Mouse (Mus musculus) megakaryocyte-erythroid progenitor cell, adult 5-6 weeks (primary cell): Measurements from ENCODE around the gene Lum. TPM values are rescaled to one million over a fixed set of nuclear protein-coding genes. Genes with fewer than 3 reads are reported as not detected.

ENCODE experiments used
- ATAC-seq: replicated peaks from 2 replicates; pipeline ENCODE4 v1.8.0; 2016; ENCODE audit warnings: mild to moderate bottlenecking, inconsistent platforms; ENCODE audit not compliant: severe bottlenecking, poor library complexity, low FRiP score, low TSS enrichment
- total RNA-seq, 2 experiments: library from RNA; stranded (forward) in 1 of 2; stranded (reverse) in 1 of 2; fragments of 200-1000, 215-1000 nt in 1 of 2; fragments of >200 nt in 1 of 2; fragmentation: Nextera tagmentation in 1 of 2; gene quantifications; 2 replicates each; pipeline ENCODE4 v1.2.3; 2014 to 2017

Gene Lum
- total RNA-seq (2014; fragmentation: Nextera tagmentation), result not detected in 2 replicates
- not detected in 2 replicates for total RNA-seq (2017)

DNA sequence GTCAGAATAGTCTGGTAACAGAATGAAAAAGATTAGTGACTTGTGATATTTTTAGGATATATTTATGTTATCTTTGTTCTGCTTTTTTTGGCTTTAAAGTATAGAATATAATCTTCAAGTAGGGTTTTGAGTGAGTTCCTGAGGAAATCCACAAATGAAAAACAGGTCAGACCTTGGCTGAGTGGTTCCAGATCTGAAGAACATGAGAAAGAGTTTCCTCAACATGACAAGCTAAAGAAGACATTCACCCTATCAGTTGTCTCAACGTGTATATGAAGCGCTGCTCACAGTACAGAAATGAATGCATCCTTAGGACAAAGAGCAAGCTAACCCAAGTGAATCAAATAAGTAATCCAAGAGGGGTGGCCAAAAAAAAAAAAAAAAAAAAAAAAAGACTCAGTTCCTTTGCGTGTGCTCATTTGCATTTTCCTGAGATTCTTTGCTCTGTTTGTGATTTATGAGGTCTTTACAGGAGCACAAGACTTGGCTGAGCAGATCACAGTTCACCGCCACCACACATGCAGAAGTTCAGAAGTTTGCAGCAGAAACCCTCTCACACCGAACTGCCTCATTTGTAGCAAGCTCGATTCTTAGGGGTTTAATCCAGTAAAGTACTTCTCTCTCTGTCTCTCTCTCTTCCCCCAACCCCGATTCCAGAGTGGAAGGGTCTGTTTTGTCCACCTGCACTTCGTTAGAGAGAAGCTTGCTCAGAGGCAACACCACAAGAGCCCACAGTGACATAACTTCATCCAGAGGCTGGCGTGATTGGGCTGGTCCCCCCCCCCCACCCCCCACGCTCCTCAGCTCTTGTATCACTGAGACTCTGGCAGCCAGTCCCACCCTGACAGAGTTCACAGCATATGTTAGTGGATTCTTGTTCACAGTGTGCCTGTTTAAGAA lies at the start of gene Lum:
Gene Lum (plus strand): TSS at position 172 of the 900 bp plus-strand sequence.
- no peak for ATAC-seq

DNA sequence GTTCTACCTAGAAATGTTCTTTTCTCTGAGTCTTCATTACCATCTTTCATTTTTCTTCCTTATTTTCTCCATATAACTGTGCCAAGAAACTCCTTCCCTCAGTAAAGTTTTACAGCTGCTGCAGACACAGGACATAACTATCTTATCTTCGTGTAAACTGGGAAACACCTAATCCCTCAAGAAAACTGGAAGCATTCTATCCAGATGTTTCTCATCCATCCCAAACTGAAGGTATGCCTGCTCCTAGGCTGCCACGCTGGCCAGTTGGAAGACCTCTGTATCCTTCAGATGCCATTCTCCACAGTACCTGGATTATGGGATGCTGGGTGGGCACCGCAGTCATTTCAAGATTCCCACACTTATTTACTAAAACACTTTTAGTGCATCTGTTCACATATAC lies 41.6 kb upstream of the Lum start:
- no peak for ATAC-seq

GRCm38 (mm10) chr10:97535697-97536096 lies 29.2 kb upstream of the Lum start:
- ATAC-seq, result no peak

DNA sequence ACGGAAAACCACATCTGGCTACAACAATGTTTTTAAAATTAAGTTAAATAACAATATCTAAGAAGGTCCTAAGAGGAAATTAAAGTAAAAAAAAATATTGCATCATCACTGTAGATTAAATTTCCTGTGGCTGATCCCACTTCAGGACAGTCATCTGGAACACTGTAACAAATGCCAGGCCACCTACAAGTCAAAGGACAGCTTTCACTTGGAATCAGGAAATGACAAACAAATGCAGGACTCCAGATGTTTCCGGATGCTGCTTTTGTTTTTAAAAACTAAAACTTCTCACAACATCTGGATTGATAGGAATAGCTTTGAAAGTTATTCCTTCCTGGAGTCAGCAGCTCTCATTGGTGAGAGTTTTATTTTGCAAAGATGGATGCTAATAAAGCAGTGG lies 28.0 kb upstream of the Lum start:
- no peak for ATAC-seq

DNA sequence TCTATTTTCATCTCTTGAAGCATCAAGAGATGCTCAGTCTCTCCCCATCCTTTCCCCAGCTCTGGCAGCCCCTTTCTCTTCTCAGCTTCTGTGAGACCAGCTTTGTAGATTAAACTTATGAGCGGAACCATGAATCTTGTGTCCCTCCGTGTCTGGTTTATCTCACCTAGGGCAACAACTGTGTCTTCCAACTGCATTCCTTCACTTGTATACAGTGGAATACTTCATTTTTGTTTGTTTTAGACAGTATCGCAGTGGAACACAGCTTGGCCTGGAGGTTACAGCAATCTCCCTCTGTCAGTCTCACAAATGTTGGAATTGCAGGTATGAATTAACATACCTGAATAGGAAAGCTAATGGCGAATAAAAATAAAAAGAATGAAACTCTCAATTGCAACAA lies 26.7 kb upstream of the Lum start:
- no peak for ATAC-seq

- ATAC-seq, result no peak
Observed at GRCm38 (mm10) chr10:97547740-97548139, 17.2 kb upstream of the Lum start.

DNA sequence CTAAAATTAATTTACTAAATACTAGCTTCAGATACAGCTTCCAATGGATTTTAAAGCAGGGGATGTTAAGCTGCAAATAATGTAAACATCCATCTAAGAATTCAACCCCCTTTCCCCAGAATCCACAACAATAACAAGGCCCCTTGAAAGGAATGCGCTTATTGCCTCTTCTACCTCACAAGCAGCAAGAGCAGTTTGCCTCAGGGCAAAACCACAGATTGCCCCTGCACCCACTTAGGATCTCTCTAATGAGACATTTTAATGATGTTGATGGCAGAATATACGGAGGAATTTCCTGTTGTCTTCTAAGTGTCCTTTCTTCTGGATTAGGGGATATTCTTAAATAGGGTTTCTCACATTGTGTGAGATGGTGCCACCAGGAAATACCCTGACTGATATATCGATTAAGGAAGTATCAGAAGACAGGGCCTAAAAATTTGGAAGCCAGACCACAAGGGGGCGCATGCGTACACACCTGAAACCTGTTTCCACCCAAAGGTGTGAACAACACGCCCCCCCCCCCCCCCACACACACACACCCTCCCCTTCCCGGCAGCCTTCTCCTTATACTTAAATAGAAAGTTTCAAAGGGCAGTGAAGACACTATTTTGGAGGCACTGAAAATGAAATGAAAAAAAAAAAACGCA lies 2.7 kb downstream of the Lum start:
- ATAC-seq, result no peak

DNA sequence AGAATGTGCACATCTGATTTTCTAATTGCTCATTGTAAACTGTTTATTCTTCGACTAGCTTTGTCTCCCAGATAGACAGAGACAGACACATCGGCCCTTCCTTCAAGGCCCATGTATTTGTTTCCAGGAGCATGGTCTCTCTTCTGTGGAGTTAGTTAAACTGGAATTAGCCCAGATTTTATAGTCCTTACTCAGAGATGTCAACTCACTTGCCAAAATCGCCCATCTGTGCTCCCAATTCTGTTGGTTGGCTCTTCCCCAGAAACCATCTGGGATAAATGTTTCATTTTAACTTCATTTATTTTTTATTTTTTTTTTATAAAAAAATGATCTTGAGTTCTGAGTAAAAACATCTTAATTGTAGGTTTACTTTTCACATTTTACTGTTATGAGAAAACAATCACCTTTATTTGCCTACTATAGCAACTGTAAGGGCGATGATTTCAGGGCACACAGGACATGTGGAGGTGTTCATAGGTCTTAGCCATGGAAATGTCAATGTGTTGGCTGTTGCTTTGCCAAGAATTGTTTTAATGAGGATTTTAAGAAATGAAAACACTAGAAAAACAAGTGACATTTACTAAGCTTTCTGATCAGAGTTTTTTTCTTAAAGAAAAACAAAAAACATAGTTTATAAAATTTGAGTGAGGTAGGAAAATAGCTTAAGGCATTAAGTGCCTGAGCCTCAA lies 17.8 kb downstream of the Lum start:
- no peak for ATAC-seq

DNA sequence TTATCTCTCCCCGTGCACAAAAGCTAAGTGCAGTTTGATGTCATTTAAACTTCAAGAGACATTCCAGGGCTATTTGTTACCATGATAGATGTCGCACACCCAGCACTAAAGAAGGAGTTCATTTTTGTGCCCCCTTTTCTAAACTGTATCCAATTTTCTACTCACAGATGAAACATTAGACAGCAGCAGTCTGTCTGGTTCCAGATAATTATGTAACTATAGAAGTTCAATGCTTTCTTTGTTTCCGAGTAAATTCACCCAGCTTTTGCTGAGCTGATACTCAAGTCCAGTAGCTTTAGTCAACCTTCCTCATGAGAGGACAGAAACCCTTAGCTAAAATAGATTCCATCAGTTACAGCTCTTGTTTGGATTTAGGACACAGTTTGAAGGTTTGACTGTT lies 19.2 kb downstream of the Lum start:
- ATAC-seq, result no peak

- no peak for ATAC-seq
Observed at GRCm38 (mm10) chr10:97587159-97587558, 22.2 kb downstream of the Lum start.

DNA sequence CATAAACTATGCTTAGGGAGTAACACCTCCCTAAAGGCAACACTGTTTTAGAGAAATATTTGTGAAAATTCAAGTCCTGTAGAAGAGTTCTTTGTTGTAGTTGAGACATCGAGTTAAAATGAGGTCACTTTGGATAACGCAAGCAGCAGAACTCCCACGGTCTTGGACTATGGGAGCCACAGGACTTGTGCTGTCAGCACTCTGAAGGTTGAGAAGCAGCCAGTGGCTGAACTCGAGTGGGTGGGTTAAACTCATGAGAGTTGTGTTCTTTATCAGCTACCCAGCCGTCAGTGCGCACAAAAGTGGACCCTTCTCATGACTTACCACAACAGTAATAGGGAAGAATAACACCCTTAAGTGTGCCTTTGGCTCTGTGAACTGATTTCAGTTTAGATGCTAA lies 24.6 kb downstream of the Lum start:
- ATAC-seq, result no peak

DNA sequence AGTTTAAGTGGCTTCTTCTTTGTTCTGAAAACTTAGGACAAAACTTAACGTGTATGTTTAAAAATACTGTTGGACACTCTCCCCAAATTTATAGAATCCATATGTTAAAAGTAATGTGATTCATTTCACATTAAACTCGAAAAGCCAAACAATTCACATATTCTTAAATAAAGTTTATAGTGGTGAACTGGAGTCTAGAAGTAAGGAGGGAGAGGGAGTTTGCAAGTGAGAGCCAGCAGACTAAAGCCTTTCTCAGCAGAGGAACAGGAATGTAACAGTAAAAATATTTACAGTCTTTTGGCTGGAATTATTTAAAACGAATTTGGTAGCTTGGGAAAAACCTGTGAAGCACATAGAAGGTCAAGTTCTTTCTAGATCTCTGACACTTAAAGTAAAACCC lies 26.1 kb downstream of the Lum start:
- ATAC-seq, result no peak

GRCm38 (mm10) chr10:97591685-97592084 lies 26.8 kb downstream of the Lum start:
- no peak for ATAC-seq

DNA sequence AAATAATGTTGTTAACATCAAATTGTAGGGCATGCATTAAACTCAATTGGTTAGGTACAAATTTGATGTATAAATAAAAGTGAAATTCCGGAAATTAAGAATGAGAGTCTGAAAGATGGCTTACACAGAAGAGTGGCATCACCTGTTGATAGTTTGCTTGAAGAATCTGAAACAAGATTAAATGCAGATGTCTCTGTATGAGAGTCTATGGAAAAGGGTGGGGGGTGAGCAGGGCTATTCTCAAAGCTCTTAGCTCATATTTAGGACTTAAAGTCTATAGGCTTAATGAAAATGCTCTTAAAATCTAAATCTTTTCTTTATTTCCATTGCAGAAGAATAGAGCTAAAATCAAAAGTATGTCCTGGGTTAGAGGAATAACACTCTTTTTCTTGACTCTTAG lies 30.8 kb downstream of the Lum start:
- no peak for ATAC-seq

DNA sequence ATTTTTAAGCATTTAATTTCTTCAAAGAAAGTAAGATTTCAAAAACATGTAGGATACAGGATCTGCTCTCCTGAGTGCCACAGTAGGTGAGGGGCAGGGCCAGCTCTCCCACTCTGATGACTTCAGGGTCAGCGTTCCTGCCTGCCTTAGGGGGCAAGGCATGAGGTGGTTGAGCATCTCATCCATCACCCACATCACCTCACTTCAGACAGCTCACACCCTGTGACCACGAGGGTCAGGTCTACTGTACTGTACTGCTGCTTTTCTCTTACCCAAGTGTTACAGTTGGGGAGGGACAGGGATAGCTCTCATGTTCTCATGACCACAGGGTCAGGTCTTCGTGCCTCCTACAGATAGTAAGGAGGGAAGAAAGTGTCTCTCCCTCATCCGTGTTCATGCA lies 36.8 kb downstream of the Lum start:
- no peak for ATAC-seq

DNA sequence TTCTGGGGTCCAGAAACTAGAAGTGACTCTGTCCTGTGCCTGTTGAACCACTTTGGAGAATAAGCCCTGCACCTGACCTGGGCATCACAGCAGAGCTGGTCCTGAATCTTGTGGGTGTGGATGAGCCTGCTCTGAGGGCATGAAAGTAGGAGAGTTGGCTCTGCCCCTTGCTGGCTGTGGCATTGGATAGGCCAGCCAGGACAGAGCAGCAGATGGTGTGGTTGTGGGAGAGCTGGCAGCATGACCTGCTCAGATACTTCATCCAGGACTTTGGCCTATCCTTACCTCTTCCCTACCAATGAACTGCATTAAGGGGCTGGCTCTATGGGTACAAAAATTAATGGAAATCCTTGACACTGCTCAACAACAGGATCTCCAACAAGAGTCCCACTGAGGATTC lies 38.3 kb downstream of the Lum start:
- ATAC-seq, result no peak

DNA sequence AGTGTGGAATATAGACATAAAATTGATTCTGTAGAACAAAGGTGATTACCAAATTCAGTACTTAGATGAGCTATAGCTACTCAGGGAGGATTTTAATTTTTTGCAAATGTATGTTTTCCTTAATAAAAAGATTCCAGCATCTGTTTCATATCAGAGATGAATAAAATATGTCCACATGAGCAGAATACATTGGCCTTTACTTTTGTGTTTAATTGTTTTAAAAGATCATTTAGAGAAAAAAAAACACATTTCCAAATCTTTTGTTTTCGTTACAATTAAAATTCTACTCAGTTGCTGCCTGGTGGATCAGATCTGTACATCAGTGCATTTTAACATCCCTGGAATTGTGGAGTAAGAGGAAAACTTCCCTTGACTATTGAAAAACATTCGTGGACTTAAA lies 41.7 kb downstream of the Lum start, which contains the start of gene Kera:
Gene Kera (plus strand): TSS at position 301 of the 400 bp plus-strand sequence.
- no peak for ATAC-seq
